Mouse (Mus musculus): ENCODE results near the gene Auts2. TPM values are rescaled to one million over a fixed set of nuclear protein-coding genes. Genes with fewer than 3 reads are reported as not detected.

Gene Auts2
- polyA plus RNA-seq, 1 experiment from 2014 or later: 30.4 TPM

DNA sequence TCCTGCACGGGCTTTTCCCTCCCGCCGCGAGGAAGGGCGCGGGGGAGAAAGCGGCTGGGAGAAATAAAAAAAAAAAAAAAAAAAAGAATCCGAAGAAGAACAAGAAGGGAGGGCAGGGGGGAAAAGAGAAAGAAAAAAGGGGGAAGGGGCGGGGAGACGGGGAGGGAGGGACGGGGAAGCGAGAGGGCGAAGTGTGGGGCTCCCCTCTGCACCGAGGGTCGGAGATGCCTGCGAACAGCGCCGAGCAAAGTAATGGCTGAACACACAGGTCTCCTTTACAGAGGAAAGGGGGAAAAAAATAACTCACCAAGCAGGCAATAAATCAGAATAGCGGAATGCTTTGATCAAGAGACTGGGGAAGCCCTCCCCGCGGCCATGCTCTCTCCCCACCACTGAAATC lies 1.2 kb downstream of the Auts2 start:
- peak; percentile 75 for DNase-seq (ENCODE audit: low spot score)
- Histone ChIP-seq H3K27ac (ENCODE audit: low read depth) (peak overlapping the region; percentile 93), H3K36me3 (ENCODE audit: control insufficient read depth, insufficient read depth, low read length) (no peaks in the 10 kb centered on the region), H3K4me2 (ENCODE audit: low read length) (peak overlapping the region; percentile 68), H3K4me3 (ENCODE audit: low read depth, low read length) (peak overlapping the region; percentile 70), H3K9me3 (ENCODE audit: control insufficient read depth, low read length) (no peaks in the 10 kb centered on the region), H3K4me1 (replicated peaks; ENCODE audit: control insufficient read depth, insufficient read depth, low read length) (peaks cover 14% of the 10 kb centered on the region; the same call in 1 of the 2 replicates), H3K27me3 (replicated peaks; ENCODE audit: control insufficient read depth, insufficient read depth, low read length) (no peaks in the 10 kb centered on the region), H3K9ac (ENCODE audit: low read length) (peak overlapping the region; percentile 85)
- ATAC-seq (replicated peaks; ENCODE audit: low FRiP score, low TSS enrichment, low read depth): no peak
- WGBS: 0% methylated on average over 13 of the region's 21 CpGs

DNA sequence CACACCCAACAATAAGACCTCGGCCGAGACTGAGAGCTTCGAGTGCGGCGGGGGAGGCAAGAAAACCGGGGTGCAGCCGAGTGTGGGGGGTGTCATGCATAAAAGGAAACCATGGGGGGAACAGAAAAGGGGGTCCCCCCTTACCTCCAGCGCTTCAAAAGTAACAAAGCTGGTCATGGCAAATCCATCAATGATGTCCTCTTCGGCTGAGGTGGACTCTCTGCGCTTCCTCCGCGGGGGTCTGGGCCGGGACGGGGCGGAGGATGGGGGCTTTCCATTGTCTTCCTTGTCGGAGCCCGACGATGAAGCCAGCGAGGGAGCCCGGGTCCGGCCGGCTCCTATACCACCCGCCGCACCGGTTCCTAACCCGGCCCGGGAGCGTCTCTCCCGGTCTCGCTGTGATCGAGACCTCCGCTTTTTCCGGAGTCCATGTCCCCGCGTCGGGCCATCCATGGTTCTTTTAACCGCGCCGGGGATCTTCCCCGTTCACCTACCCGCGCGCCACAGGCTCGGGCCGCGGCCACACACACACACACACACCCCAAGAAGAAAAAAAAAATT lies 1.7 kb downstream of the Auts2 start:
- Histone ChIP-seq H3K4me3 (ENCODE audit: low read depth, low read length) (peak overlapping the region; percentile 70), H3K27me3 (replicated peaks; ENCODE audit: control insufficient read depth, insufficient read depth, low read length) (no peaks in the 10 kb centered on the region), H3K4me2 (ENCODE audit: low read length) (peak overlapping the region; percentile 68), H3K27ac (ENCODE audit: low read depth) (peak overlapping the region; percentile 93), H3K4me1 (replicated peaks; ENCODE audit: control insufficient read depth, insufficient read depth, low read length) (peaks cover 14% of the 10 kb centered on the region; the same call in 1 of the 2 replicates), H3K36me3 (ENCODE audit: control insufficient read depth, insufficient read depth, low read length) (no peaks in the 10 kb centered on the region), H3K9me3 (ENCODE audit: control insufficient read depth, low read length) (no peaks in the 10 kb centered on the region), H3K9ac (ENCODE audit: low read length) (peak overlapping the region; percentile 85)
- ATAC-seq (replicated peaks; ENCODE audit: low FRiP score, low TSS enrichment, low read depth) (no peak), DNase-seq (ENCODE audit: low spot score) (peak; percentile 77)
- WGBS: under 1% methylated on average over 46 of the region's 46 CpGs

DNA sequence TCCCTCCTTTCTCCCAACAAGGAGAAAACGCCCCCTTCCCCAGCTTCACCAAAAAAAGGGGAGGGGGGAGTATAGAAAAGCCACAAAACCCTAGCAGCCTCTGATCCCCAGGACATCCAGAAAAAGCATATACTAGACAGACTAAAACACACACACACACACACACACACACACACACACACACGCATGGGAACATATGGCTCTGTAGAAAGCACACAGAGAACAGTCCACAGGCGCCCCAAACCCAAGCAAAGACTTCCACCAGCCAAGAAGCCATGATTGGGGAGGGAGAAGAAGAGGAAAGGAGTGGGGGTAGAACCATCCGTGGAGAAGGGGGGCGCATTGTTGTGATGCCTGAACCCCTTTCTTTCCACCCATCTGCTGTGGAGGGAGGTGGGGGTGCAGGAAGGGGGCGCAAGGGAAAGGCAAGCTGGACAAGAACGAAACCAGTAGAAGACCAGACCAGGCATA lies 2.3 kb downstream of the Auts2 start:
- Histone ChIP-seq H3K4me1 (replicated peaks; ENCODE audit: control insufficient read depth, insufficient read depth, low read length) (peaks cover 14% of the 10 kb centered on the region; the same call in 1 of the 2 replicates), H3K4me2 (ENCODE audit: low read length) (peak overlapping the region; percentile 68), H3K36me3 (ENCODE audit: control insufficient read depth, insufficient read depth, low read length) (no peaks in the 10 kb centered on the region), H3K4me3 (ENCODE audit: low read depth, low read length) (peak overlapping the region; percentile 70), H3K9ac (ENCODE audit: low read length) (peak overlapping the region; percentile 85), H3K9me3 (ENCODE audit: control insufficient read depth, low read length) (no peaks in the 10 kb centered on the region), H3K27me3 (replicated peaks; ENCODE audit: control insufficient read depth, insufficient read depth, low read length) (no peaks in the 10 kb centered on the region), H3K27ac (ENCODE audit: low read depth) (peak overlapping the region; percentile 93; the same call in 1 of the 2 replicates)
- 2% methylated on average over 5 of the region's 7 CpGs for WGBS
- ATAC-seq (replicated peaks; ENCODE audit: low FRiP score, low TSS enrichment, low read depth) (no peak), DNase-seq (ENCODE audit: low spot score) (peak; percentile 61)

DNA sequence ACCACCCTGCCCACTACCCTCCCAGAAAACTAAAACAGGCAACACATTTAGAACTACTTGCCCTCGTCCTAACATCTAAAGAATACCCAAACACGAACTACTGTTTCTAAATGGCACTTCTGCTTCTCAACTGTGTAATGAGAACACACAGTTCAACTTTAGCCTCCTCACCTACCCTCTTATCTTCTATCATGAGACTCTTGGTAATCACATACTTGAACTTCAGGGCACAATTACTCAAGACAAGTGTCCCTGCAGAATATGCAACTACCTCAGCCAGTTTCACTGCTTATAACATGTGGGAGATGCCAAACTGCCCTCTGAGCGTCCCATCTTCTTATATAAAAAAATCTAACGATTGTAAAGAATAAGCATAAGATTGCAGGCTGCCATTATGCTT lies 5.7 kb downstream of the Auts2 start:
- DNase-seq (ENCODE audit: low spot score) (no peak), ATAC-seq (replicated peaks; ENCODE audit: low FRiP score, low TSS enrichment, low read depth) (no peak)
- Histone ChIP-seq H3K36me3 (ENCODE audit: control insufficient read depth, insufficient read depth, low read length) (no peaks in the 10 kb centered on the region), H3K4me1 (replicated peaks; ENCODE audit: control insufficient read depth, insufficient read depth, low read length) (peaks cover 14% of the 10 kb centered on the region; the same call in 1 of the 2 replicates), H3K9ac (ENCODE audit: low read length) (no peak overlapping the region), H3K27me3 (replicated peaks; ENCODE audit: control insufficient read depth, insufficient read depth, low read length) (no peaks in the 10 kb centered on the region), H3K27ac (ENCODE audit: low read depth) (no peak overlapping the region), H3K4me2 (ENCODE audit: low read length) (no peak overlapping the region), H3K9me3 (ENCODE audit: control insufficient read depth, low read length) (no peaks in the 10 kb centered on the region), H3K4me3 (ENCODE audit: low read depth, low read length) (no peak overlapping the region)
- WGBS: 91% methylated on average over 4 of the region's 4 CpGs

DNA sequence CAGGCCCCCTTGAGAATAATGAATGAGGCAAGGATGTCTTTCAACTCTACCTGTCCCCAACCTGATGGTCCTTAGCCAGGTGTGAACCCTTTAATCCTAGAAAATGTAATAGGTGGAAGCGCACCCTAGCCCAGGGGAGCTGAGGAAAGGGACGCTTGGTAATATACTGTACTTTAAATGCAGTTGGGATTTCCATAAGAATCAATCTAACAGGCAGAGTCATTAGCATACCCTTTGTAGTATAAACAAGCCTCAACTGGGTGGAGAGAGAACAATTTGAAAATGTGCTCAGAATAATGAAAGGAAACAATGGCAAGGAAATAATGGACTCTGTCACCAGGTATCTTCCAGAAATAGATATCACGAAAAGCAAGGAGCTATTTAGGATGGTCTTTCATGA lies 16.7 kb downstream of the Auts2 start:
- 76% methylated on average over 3 of the region's 3 CpGs for WGBS
- H3K27ac ChIP-seq (ENCODE audit: low read depth): no peak overlapping the region
- no peaks in the 10 kb centered on the region for H3K36me3 ChIP-seq (ENCODE audit: control insufficient read depth, insufficient read depth, low read length)
- peaks cover 6% of the 10 kb centered on the region; the same call in 1 of the 2 replicates for H3K4me1 ChIP-seq (replicated peaks; ENCODE audit: control insufficient read depth, insufficient read depth, low read length)
- no peak overlapping the region for H3K4me2 ChIP-seq (ENCODE audit: low read length)
- H3K27me3 ChIP-seq (replicated peaks; ENCODE audit: control insufficient read depth, insufficient read depth, low read length): no peaks in the 10 kb centered on the region
- ATAC-seq (replicated peaks; ENCODE audit: low FRiP score, low TSS enrichment, low read depth) (no peak), DNase-seq (ENCODE audit: low spot score) (no peak)
- H3K9me3 ChIP-seq (ENCODE audit: control insufficient read depth, low read length): no peaks in the 10 kb centered on the region
- H3K9ac ChIP-seq (ENCODE audit: low read length): no peak overlapping the region
- no peak overlapping the region for H3K4me3 ChIP-seq (ENCODE audit: low read depth, low read length)

DNA sequence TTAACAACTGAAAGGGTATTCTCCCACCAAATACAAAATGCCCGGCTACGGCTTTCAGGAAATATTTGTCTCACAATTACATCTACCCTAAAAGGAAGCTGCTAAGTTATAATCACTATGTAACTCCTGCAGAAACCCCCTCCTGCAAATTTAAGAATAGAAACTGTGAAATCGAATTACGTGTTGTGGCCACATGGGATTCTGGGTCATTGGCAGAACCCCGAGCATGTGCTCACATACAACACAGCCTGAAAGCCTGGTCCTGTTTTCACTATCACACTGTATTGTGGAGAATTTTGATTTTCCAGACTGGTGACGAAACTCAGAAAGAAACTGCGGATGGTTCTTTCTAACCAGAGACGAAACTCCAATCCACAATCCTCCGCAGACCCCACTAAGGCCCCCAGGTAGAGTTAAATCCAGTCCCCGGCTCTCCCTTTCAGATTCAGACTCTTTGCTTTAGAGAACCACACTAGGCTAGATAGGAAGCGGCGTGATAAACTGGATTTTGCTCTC lies 21.7 kb downstream of the Auts2 start:
- Histone ChIP-seq H3K9me3 (ENCODE audit: control insufficient read depth, low read length) (no peaks in the 10 kb centered on the region), H3K27ac (ENCODE audit: low read depth) (no peak overlapping the region), H3K27me3 (replicated peaks; ENCODE audit: control insufficient read depth, insufficient read depth, low read length) (no peaks in the 10 kb centered on the region), H3K4me2 (ENCODE audit: low read length) (no peak overlapping the region), H3K4me3 (ENCODE audit: low read depth, low read length) (no peak overlapping the region), H3K4me1 (replicated peaks; ENCODE audit: control insufficient read depth, insufficient read depth, low read length) (peaks cover 10% of the 10 kb centered on the region; the same call in 1 of the 2 replicates), H3K36me3 (ENCODE audit: control insufficient read depth, insufficient read depth, low read length) (no peaks in the 10 kb centered on the region), H3K9ac (ENCODE audit: low read length) (no peak overlapping the region)
- no peak for DNase-seq (ENCODE audit: low spot score)
- 78% methylated on average over 12 of the region's 12 CpGs for WGBS
- no peak for ATAC-seq (replicated peaks; ENCODE audit: low FRiP score, low TSS enrichment, low read depth)

DNA sequence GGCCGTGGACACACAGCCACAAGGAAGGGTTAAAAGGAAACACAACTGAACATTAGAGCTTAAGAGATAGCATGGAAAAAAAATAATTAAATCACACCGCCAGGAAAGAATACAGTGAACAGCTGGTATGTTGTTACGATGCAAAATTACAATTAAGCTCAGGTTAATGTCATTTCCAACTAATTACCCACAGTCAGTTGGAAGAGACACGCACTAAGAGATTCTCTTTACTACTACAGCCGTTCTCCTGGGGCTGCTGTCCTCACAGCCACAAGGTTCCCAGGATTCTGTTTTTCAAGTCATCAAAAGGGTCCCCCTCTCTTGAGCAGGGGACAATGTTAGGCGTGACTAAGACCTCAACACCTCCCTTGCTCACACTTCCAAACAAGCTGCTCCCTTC lies 25.3 kb downstream of the Auts2 start:
- peaks cover 22% of the 10 kb centered on the region for H3K4me1 ChIP-seq (replicated peaks; ENCODE audit: control insufficient read depth, insufficient read depth, low read length)
- H3K27me3 ChIP-seq (replicated peaks; ENCODE audit: control insufficient read depth, insufficient read depth, low read length): no peaks in the 10 kb centered on the region
- H3K4me3 ChIP-seq (ENCODE audit: low read depth, low read length): no peak overlapping the region
- no peaks in the 10 kb centered on the region for H3K9me3 ChIP-seq (ENCODE audit: control insufficient read depth, low read length)
- 70% methylated on average over 6 of the region's 6 CpGs for WGBS
- no peak overlapping the region for H3K27ac ChIP-seq (ENCODE audit: low read depth)
- H3K9ac ChIP-seq (ENCODE audit: low read length): no peak overlapping the region
- H3K4me2 ChIP-seq (ENCODE audit: low read length): no peak overlapping the region
- DNase-seq (ENCODE audit: low spot score): no peak
- ATAC-seq (replicated peaks; ENCODE audit: low FRiP score, low TSS enrichment, low read depth): no peak
- no peaks in the 10 kb centered on the region for H3K36me3 ChIP-seq (ENCODE audit: control insufficient read depth, insufficient read depth, low read length)

DNA sequence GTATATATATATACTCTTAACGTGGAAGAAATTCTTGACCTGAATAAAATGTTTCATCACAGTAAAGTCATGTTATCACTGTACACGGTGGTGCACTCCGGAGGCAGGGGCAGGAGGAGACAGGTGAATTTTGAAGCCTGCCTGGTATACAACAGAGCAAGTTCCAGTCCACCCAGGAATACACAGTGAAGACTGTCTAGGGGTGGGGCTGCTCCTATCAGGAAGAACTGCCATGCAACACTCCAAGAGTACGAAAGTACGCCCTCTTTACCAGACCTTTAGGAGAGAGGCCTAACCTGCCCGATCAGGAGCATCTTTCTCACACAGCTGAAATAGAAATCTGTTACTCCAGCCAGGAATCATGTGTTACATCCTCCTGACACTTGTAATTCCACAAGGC lies 28.6 kb downstream of the Auts2 start:
- no peaks in the 10 kb centered on the region for H3K36me3 ChIP-seq (ENCODE audit: control insufficient read depth, insufficient read depth, low read length)
- no peak overlapping the region for H3K9ac ChIP-seq (ENCODE audit: low read length)
- no peak for DNase-seq (ENCODE audit: low spot score)
- H3K9me3 ChIP-seq (ENCODE audit: control insufficient read depth, low read length): no peaks in the 10 kb centered on the region
- WGBS: 55% methylated on average over 6 of the region's 6 CpGs
- 0 out of 2 replicates have a peak, but pooled peaks have one; percentile 8 for ATAC-seq (replicated peaks; ENCODE audit: low FRiP score, low TSS enrichment, low read depth)
- no peak overlapping the region for H3K4me2 ChIP-seq (ENCODE audit: low read length)
- peaks cover 20% of the 10 kb centered on the region for H3K4me1 ChIP-seq (replicated peaks; ENCODE audit: control insufficient read depth, insufficient read depth, low read length)
- H3K27ac ChIP-seq (ENCODE audit: low read depth): no peak overlapping the region
- no peak overlapping the region for H3K4me3 ChIP-seq (ENCODE audit: low read depth, low read length)
- H3K27me3 ChIP-seq (replicated peaks; ENCODE audit: control insufficient read depth, insufficient read depth, low read length): no peaks in the 10 kb centered on the region

DNA sequence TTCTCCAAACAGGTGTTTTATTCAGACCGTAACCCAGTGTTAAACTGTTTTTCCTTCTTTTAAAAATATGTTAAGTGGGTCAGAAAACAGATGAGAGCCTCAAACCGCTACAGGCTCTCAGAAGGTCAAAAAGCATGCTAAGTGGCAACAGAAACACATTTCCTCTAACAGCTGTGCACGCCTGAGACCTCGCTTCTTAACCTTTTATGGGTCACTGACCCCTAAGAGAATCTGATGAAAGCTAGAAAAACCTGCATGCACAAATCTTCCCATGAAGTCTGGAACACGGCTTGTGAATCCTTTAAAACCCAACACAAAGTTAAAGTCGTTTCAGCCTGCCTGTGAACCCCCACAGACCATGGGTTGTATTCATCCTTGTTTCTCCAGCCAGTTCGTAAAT lies 29.9 kb downstream of the Auts2 start:
- no peak overlapping the region for H3K9ac ChIP-seq (ENCODE audit: low read length)
- DNase-seq (ENCODE audit: low spot score) (no peak), ATAC-seq (replicated peaks; ENCODE audit: low FRiP score, low TSS enrichment, low read depth) (no peak)
- H3K4me1 ChIP-seq (replicated peaks; ENCODE audit: control insufficient read depth, insufficient read depth, low read length): peaks cover 22% of the 10 kb centered on the region
- H3K27ac ChIP-seq (ENCODE audit: low read depth): no peak overlapping the region
- H3K36me3 ChIP-seq (ENCODE audit: control insufficient read depth, insufficient read depth, low read length): no peaks in the 10 kb centered on the region
- H3K4me2 ChIP-seq (ENCODE audit: low read length): no peak overlapping the region
- WGBS: 52% methylated on average over 7 of the region's 7 CpGs
- H3K9me3 ChIP-seq (ENCODE audit: control insufficient read depth, low read length): no peaks in the 10 kb centered on the region
- no peak overlapping the region for H3K4me3 ChIP-seq (ENCODE audit: low read depth, low read length)
- no peaks in the 10 kb centered on the region for H3K27me3 ChIP-seq (replicated peaks; ENCODE audit: control insufficient read depth, insufficient read depth, low read length)
